Mouse (Mus musculus) olfactory bulb, adult 2 months (tissue): ENCODE measurements at regions not wholly inside any gene's neighbourhood (a gene's known extent, or its start where the extent isn't known, plus 50 kb on each side); places are given as distances from the start of the nearest gene placed in this dataset.

Experiments used
- H3K27ac ChIP-seq: fragments of 200-500 bp; 2 replicates; pipeline ENCODE4 v1.5.1; 2012; ENCODE audit warnings: low read depth, low read length; ENCODE audit not compliant: insufficient read depth
- H3K4me1 ChIP-seq: fragments of 200-500 bp; 2 replicates; pipeline ENCODE4 v1.6.1; 2012; ENCODE audit warnings: low read length; ENCODE audit not compliant: control insufficient read depth, insufficient read depth
- H3K4me3 ChIP-seq: fragments of 200-500 bp; 2 replicates; pipeline ENCODE4 v1.5.1; 2012; ENCODE audit warnings: mild to moderate bottlenecking, low read depth, low read length, moderate library complexity; ENCODE audit not compliant: insufficient read depth
- CTCF ChIP-seq: fragments of 200-500 bp; IDR thresholded peaks from 2 replicates; pipeline ENCODE4 v1.5.1; 2012; ENCODE audit warnings: low read depth, mild to moderate bottlenecking, low read length, moderate library complexity; ENCODE audit not compliant: insufficient read depth
- POLR2A ChIP-seq: fragments of 200-500 bp; IDR thresholded peaks from 2 replicates; pipeline ENCODE4 v1.6.1; 2012; ENCODE audit warnings: mild to moderate bottlenecking, low read depth, low read length, moderate library complexity; ENCODE audit not compliant: insufficient read depth
- WGBS: fragments of 180-500 bp; shearing (Covaris S2); methylation state at CpG from one replicate; pipeline ENCODE4 v1.1.7; 2018; 5-methylcytosine and 5-hydroxymethylcytosine counted together

DNA sequence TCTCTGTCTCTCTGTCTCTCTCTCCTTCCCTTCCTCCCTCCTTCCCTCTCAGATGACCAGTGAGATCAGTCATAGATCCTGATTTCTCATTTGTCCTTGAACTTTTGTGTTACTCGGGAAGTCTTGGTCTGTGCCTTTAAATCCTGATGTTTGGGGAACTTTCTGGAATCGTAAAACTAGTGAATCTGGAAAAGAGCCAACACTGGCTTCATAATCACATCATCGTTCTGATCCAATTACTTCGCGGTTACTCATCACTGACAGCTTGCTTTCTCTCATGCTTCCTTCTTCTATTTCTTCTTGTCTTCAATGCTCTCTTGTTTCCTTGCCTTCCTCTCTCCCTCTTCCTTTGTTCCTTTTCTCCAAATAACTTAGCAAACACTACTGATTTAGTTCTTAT, 243.7 kb upstream of the Trib2 start:
- no peak for TF ChIP-seq POLR2A
- no peak for TF ChIP-seq CTCF
- H3K4me3 ChIP-seq: no peak overlapping the region
- H3K27ac ChIP-seq: no peak overlapping the region
- WGBS: 48% methylated on average over 5 of the region's 5 CpGs
- H3K4me1 ChIP-seq: no peaks in the 10 kb centered on the region

DNA sequence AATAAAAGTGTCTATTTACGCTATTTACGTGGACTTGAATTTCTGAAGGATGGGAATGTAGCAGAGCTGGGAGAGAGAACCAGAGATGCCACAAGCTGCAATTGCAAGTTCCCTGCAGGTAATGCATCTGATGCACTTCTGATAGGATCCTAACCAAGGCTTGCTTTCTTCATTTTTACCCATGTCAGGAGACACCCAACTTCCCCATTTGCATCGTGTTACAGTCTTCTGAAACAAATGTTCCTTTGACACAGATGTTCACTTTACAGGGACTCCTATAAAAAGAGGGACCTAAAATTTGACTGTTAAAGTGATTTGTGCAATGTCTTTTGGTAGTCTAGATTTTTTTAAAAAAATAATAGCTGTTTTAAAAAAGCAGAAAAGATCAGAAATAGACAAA, 241.5 kb upstream of the Trib2 start:
- TF ChIP-seq POLR2A (no peak), CTCF (no peak)
- WGBS: 96% methylated on average over 3 of the region's 3 CpGs
- Histone ChIP-seq H3K4me3 (no peak overlapping the region), H3K4me1 (no peaks in the 10 kb centered on the region), H3K27ac (no peak overlapping the region)

DNA sequence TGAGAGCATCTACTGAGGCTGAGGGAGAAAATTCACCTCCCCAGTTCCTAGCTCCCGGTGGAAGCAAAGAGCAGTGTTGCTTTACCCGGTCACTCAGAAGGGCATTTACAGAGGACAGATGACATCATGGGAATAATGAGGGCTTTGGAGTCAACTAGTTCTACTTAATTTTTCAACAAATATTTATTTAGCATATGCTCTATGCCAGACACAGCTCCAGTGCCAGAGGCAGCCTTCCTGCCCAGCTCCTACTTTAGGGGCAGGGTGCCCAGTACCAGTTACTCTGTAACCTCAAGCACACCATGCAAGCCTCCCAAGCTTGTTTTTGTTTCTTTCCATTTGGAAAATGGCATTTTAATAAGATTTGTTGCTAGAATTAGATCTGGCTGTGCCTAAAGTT, 240.1 kb upstream of the Trib2 start:
- TF ChIP-seq CTCF (no peak), POLR2A (no peak)
- Histone ChIP-seq H3K4me3 (no peak overlapping the region), H3K27ac (no peak overlapping the region), H3K4me1 (no peaks in the 10 kb centered on the region)
- WGBS: 77% methylated on average over 2 of the region's 2 CpGs

DNA sequence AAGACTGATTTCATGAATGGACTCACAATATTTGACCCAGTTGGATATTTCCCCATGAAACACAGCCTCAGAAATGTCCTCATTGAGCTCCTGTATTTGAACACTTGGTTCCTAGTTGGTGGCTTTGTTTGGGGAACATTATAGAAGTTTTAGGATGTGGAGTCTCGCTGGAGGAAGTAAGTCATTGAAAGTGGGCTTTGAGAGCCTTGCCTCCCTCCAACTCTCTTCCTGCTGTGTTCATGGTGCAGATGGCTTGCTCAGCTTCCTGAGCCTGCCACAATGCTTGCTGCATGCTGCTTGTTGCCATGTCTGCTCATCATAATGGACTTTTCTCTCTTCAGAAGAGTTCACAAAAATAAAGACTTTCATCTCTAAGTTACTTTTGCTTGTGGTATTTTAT, 239.5 kb upstream of the Trib2 start:
- no peak overlapping the region for H3K4me3 ChIP-seq
- H3K4me1 ChIP-seq: no peaks in the 10 kb centered on the region
- H3K27ac ChIP-seq: no peak overlapping the region
- 85% methylated on average over 1 of the region's 1 CpGs for WGBS
- TF ChIP-seq CTCF (no peak), POLR2A (no peak)

DNA sequence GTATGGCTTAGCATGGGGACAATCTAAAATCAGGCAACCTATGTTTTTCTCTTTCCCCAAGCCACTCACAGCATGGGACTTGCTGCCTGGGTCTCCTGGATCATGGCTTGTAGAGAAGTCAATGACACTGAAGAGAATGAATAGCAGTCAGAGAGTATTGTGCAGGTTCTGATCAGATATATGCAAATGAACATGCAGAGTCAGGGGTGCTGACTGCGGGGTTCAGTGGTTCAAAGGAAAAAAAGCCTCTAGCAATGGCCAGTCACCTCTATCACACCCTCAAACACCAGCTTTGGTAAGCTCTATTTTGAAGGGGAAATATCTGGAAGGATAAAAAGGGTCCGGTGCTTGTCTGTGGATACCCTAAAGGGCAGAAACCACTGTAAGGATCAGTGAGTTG, 237.9 kb upstream of the Trib2 start:
- H3K4me1 ChIP-seq: no peaks in the 10 kb centered on the region
- H3K4me3 ChIP-seq: no peak overlapping the region
- no peak for TF ChIP-seq CTCF
- no peak for TF ChIP-seq POLR2A
- no peak overlapping the region for H3K27ac ChIP-seq
- 97% methylated on average over 2 of the region's 2 CpGs for WGBS

DNA sequence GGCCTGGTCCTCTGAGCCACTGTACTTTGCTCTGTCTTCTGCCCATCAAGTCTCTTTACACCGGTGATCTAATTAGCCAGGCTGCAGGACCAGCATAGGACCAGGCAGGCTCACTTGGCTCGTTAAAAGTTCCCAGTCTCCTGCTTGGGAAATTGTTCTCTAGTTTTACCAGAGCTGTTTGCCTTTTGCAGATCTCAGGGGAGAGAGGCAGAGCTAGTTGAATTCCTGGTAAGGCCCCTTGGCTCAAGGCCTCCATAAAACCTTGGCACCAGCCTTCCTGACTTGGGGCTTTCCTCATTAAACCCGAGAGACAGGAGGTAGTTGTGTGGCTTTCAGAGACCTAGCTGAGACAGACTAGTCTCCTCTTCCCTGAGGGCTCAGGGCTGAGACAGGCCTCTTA, 237.0 kb upstream of the Trib2 start:
- Histone ChIP-seq H3K4me1 (no peaks in the 10 kb centered on the region), H3K27ac (no peak overlapping the region), H3K4me3 (no peak overlapping the region)
- WGBS: 64% methylated on average over 3 of the region's 3 CpGs
- TF ChIP-seq POLR2A: no peak

DNA sequence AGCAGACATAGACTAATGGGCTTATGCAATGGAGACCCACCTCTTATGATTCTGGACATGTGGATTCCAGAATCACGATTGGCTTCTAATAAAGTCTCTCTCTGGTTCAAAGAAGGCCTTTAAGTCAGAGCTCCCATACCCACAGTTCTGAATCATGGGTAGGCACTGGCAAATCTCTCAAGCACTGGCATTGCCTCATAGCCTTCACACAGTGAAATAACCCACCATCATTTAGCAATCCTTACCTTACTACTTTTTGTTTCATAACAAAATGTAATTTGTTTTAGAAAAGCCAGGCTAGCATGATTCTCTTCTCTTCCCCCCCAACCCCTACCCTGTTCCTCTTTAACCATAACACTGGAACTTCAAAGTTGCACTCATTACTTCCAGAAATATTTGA, 236.3 kb upstream of the Trib2 start:
- 88% methylated on average over 1 of the region's 1 CpGs for WGBS
- H3K4me1 ChIP-seq: no peaks in the 10 kb centered on the region
- H3K4me3 ChIP-seq: no peak overlapping the region
- TF ChIP-seq CTCF: no peak
- no peak for TF ChIP-seq POLR2A
- H3K27ac ChIP-seq: no peak overlapping the region

DNA sequence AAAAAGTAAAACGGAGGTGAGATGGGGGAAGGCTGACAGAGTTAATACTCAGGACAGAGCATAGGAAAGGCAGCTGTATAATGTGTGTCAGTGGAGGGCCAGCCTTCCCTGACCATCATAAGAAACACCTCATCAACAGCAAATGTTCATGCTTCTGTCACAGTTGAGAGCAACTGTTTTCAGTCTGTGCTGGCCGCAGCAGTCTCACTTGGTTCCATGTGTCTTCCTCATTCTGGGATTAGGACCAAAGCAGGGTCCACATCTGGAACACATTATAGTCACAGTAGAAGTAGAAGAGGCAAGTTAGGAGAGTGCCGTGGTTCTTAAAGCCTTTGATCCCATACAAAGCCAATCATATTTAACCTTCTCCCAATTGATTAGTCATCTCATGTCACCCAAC, 235.6 kb upstream of the Trib2 start:
- TF ChIP-seq POLR2A: no peak
- H3K27ac ChIP-seq: no peak overlapping the region
- WGBS: 95% methylated on average over 3 of the region's 3 CpGs
- H3K4me3 ChIP-seq: no peak overlapping the region
- no peaks in the 10 kb centered on the region for H3K4me1 ChIP-seq

DNA sequence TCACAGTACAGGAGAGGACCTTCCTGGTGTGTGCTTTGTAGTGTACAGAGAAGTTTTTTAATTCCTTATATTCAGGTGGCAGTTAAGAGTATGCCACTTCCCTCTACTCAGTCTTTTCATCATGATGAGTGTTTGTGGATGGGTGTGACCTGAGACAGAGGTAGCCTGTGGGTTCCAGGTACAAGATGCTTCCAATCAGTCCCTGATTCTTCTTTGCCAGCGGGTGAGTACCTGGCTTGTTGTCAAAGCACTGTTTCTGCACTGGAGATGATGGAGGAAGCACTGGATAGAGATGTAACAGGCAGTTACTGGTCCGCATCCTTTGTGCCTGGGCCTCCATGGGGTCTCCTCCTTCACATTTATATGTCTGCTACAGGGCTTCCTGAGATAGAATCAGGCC, 234.7 kb upstream of the Trib2 start:
- H3K27ac ChIP-seq: no peak overlapping the region
- 98% methylated on average over 2 of the region's 2 CpGs for WGBS
- H3K4me3 ChIP-seq: no peak overlapping the region
- TF ChIP-seq POLR2A (no peak), CTCF (no peak)
- H3K4me1 ChIP-seq: no peaks in the 10 kb centered on the region

DNA sequence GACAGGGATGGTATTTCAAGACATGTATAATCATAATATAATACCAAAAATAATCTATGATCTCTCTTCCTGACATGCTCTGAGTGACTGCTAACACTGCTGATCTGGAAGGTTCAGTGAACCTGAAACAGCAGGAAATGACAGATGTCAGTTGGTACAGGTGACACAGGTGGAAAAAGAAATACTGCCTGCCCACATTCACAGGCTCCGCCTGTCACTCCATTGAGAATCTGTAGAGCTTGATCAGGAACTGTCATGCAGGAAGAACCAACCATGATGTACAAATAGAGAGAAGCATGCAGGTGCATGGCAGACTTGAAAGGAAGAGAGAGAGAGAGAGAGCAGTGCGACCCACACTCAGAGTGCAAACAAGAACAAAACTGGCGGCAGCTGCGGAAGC, 232.8 kb upstream of the Trib2 start:
- TF ChIP-seq POLR2A: no peak
- Histone ChIP-seq H3K4me3 (no peak overlapping the region), H3K27ac (no peak overlapping the region), H3K4me1 (no peaks in the 10 kb centered on the region)
- WGBS: 94% methylated on average over 4 of the region's 4 CpGs

DNA sequence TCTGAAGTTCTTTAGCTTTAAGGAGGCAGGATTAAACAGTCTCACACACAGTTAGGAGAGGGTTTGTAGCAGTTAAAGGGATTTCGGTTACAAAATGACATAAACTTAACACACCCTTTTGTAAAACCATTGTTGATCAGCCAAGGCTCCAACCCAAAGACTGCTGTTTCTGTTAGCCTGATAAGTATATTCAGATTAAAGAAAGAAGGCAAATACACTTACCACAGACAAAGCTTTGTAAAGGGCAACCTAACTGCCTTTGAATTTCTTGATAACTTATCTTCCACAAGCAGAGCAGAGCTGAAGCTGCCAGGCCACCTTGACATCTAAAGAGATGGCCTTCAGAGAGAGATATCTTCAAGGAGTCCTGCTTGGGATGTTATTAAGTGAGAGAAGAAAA, 229.9 kb upstream of the Trib2 start:
- H3K27ac ChIP-seq: no peak overlapping the region
- WGBS: 49% methylated on average over 1 of the region's 1 CpGs
- no peaks in the 10 kb centered on the region for H3K4me1 ChIP-seq
- TF ChIP-seq POLR2A: no peak
- no peak overlapping the region for H3K4me3 ChIP-seq
